In the genomic region with DNA sequence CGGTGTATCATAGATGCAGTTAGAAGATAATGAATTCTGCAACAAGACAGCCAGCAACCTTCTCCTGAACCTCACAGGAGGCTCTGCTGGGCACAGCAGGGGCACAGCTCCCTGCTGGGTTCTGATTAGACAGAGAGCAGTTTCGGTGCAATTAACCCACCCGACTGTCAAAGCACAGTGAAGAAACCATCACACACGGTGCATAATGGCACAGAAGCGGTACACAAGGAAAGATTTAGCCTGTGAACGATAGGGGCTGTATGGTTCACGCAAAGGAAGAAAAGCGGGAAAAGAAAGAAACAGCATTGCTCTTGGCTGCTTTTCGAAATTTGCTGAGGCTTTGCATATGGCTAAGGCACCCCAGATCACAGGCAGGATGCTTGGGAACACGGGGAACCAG, we compare ENCODE assay signal across 10 mouse cellular contexts. TPM values are rescaled to one million over a fixed set of nuclear protein-coding genes. Genes with fewer than 3 reads are reported as not detected.
DNase-seq lines count a peak whose midpoint lies in the region; ATAC-seq and TF ChIP-seq lines count a peak whose summit lies in the region.
"Had no signal": no experiment of that assay in that cellular context is flagged by ENCODE, and none has a peak within 500 bp of the region (broad histone marks: within the 10 kb centered on the region; RNA-seq: fewer than 3 reads in every experiment).

No protein-coding gene starts in this region.

- TF ChIP-seq POLR2A in olfactory bulb, adult 2 months (IDR thresholded peaks at IDR 0.05; ENCODE audit: insufficient read depth, low read depth, low read length) = no peak

- no peak for DNase-seq in layer of hippocampus, adult 2 months (ENCODE audit: low spot score in 2 of 2)
- no peak for DNase-seq in layer of hippocampus, adult 18-20 months (ENCODE audit: low spot score in 2 of 2)
- DNase-seq in forebrain, embryonic 10.5 days (ENCODE audit: extremely low spot score, low spot score) = peak; percentile 18
- no peak for DNase-seq in T-cell, adult 2 months (ENCODE audit: low spot score)
- DNase-seq: thymus, postnatal 36 days had no signal

- no peaks in the 10 kb centered on the region for H3K27me3 ChIP-seq in forebrain, embryonic 10.5 days (ENCODE audit: poor library complexity, severe bottlenecking)
- no peaks in the 10 kb centered on the region for H3K27me3 ChIP-seq in hindbrain, embryonic 13.5 days

- peak overlapping the region; percentile 63 for H3K27ac ChIP-seq in layer of hippocampus, adult 2 months
- H3K27ac ChIP-seq in forebrain, embryonic 10.5 days = peak overlapping the region; percentile 75
- H3K27ac ChIP-seq in hindbrain, embryonic 13.5 days = peak overlapping the region; percentile 77
- peak overlapping the region; percentile 62 for H3K27ac ChIP-seq in olfactory bulb, adult 2 months (ENCODE audit: insufficient read depth, low read depth, low read length)
- H3K27ac ChIP-seq: macrophage had no signal

- peaks cover 23% of the 10 kb centered on the region for H3K4me1 ChIP-seq in forebrain, embryonic 10.5 days
- H3K4me1 ChIP-seq in hindbrain, embryonic 13.5 days (replicated peaks) = peaks cover 37% of the 10 kb centered on the region
- H3K4me1 ChIP-seq in olfactory bulb, adult 2 months (ENCODE audit: control insufficient read depth, insufficient read depth, low read length) = peaks cover 25% of the 10 kb centered on the region

- no peaks in the 10 kb centered on the region for H3K36me3 ChIP-seq in forebrain, embryonic 10.5 days (replicated peaks)
- H3K36me3 ChIP-seq in hindbrain, embryonic 13.5 days = no peaks in the 10 kb centered on the region
- H3K36me3 ChIP-seq: G1E had no signal

- no peak for TF ChIP-seq CTCF in layer of hippocampus, adult 2 months (conservative IDR thresholded peaks at IDR 0.05)
- TF ChIP-seq CTCF in olfactory bulb, adult 2 months (IDR thresholded peaks at IDR 0.05; ENCODE audit: insufficient read depth, low read depth, low read length) = no peak

- H3K9me3 ChIP-seq in forebrain, embryonic 10.5 days = no peaks in the 10 kb centered on the region
- H3K9me3 ChIP-seq in hindbrain, embryonic 13.5 days = no peaks in the 10 kb centered on the region
- H3K9me3 ChIP-seq: G1E had no signal

- 0 out of 2 replicates have a peak overlapping the region, but pooled peaks have one; percentile 3 for H3K9ac ChIP-seq in hindbrain, embryonic 13.5 days

- peak; percentile 71 for ATAC-seq in hindbrain, embryonic 13.5 days (ENCODE audit: low FRiP score)
- ATAC-seq in granulocyte monocyte progenitor cell, adult 5-6 weeks (replicated peaks; ENCODE audit: poor library complexity, severe bottlenecking) = no peak

- peak overlapping the region; percentile 31; the same call in 1 of the 2 replicates for H3K4me2 ChIP-seq in hindbrain, embryonic 13.5 days

- no peak overlapping the region for H3K4me3 ChIP-seq in layer of hippocampus, adult 2 months
- no peak overlapping the region; the same call in 1 of the 2 replicates for H3K4me3 ChIP-seq in forebrain, embryonic 10.5 days
- H3K4me3 ChIP-seq in hindbrain, embryonic 13.5 days = no peak overlapping the region
- H3K4me3 ChIP-seq in olfactory bulb, adult 2 months (ENCODE audit: insufficient read depth, low read depth, low read length) = no peak overlapping the region

- 34% methylated on average over 10 of the region's 10 CpGs for WGBS in forebrain, embryonic 10.5 days
- 25% methylated on average over 10 of the region's 10 CpGs for WGBS in hindbrain, embryonic 13.5 days
- 15% methylated on average over 10 of the region's 10 CpGs for WGBS in olfactory bulb, adult 2 months

RNA-seq across cellular contexts. Expression of gene Tmtc1, which starts 52.0 kb away (rescaled TPM):
- total RNA-seq in layer of hippocampus, adult 2 months (2021) = 10 to 100 TPM; 39.8 to 42.0 TPM
- total RNA-seq in layer of hippocampus, adult 18-20 months (2021) = 10 to 100 TPM; 35.6 to 38.5 TPM
- 0.20 and 0.26 TPM in 2 replicates for polyA plus RNA-seq in forebrain, embryonic 10.5 days (2016; fragmentation: Nextera tagmentation; extraction: Ambion mirVana)
- polyA plus RNA-seq in hindbrain, embryonic 13.5 days (2015; fragmentation: Nextera tagmentation; extraction: Ambion mirVana) = 2.3 and 2.8 TPM in 2 replicates
- polyA plus RNA-seq in olfactory bulb, adult 2 months (2012; ENCODE audit: insufficient read depth, insufficient read length, low replicate concordance, missing spikeins) = 92.0 TPM in 1 of 2 replicates, not detected in the other
- not detected in 2 replicates for total RNA-seq in granulocyte monocyte progenitor cell, adult 5-6 weeks (2014; fragmentation: Nextera tagmentation)
- total RNA-seq in granulocyte monocyte progenitor cell, adult 5-6 weeks (2017) = not detected in 2 replicates
- polyA plus RNA-seq: G1E, macrophage had no signal

Comparison
In these comparisons a context has a peak if more than half of its experiments do, and no peak if none do; other contexts are left out.
1. RNA of gene Tmtc1, which starts 52.0 kb away (total RNA-seq): 39.8 to 42.0 TPM in layer of hippocampus, adult 2 months and 35.6 to 38.5 TPM in layer of hippocampus, adult 18-20 months; not detected in granulocyte monocyte progenitor cell, adult 5-6 weeks; every median in the first group is over 10 times any median in the second.
2. Peak in every context shown above with its lines, with median percentiles within 50 percentile points of each other: H3K27ac ChIP-seq.